Mouse (Mus musculus) MEL (cell line): ENCODE results near the gene Ttc29. TPM values are rescaled to one million over a fixed set of nuclear protein-coding genes. Genes with fewer than 3 reads are reported as not detected.

Experiments
- DNase-seq: peaks from one replicate; pipeline ENCODE4 v3.0.0; 2011; ENCODE audit warnings: low read depth, low spot score
- H3K27ac ChIP-seq: 2 replicates; pipeline ENCODE4 v1.5.1; 2012; ENCODE audit warnings: low read depth, mild to moderate bottlenecking, control low read depth, low read length, moderate library complexity; ENCODE audit not compliant: control insufficient read depth
- H3K27me3 ChIP-seq, 2 experiments: fragments of 150-350 bp in 1 of 2; sonication (generic) in 1 of 2; 2 replicates each; pipeline ENCODE4 v1.6.1; 2012; ENCODE audit warnings: low read length in 2 of 2, mild to moderate bottlenecking in 2 of 2, improper control_type of control experiment in 1 of 2, moderate library complexity in 1 of 2; ENCODE audit not compliant: insufficient read depth in 2 of 2, control insufficient read depth in 1 of 2
- H3K36me3 ChIP-seq, 2 experiments: 2 replicates each; pipeline ENCODE4 v1.6.1; 2012 to 2014; ENCODE audit warnings: low read length in 2 of 2, improper control_type of control experiment in 1 of 2, inconsistent platforms in 1 of 2, mild to moderate bottlenecking in 1 of 2; ENCODE audit not compliant: insufficient read depth in 2 of 2, control insufficient read depth in 1 of 2
- H3K4me1 ChIP-seq, 2 experiments: fragments of 150-350 bp in 1 of 2; sonication (generic) in 1 of 2; 2 replicates each; pipeline ENCODE4 v1.6.1; 2012; ENCODE audit warnings: low read length in 2 of 2, improper control_type of control experiment in 1 of 2, mild to moderate bottlenecking in 1 of 2; ENCODE audit not compliant: insufficient read depth in 2 of 2, control insufficient read depth in 1 of 2
- H3K4me3 ChIP-seq, 2 experiments: fragments of 150-350 bp in 1 of 2; sonication (generic) in 1 of 2; 2 replicates each; pipeline ENCODE4 v1.5.1; 2012; ENCODE audit warnings: low read depth in 2 of 2, low read length in 2 of 2, mild to moderate bottlenecking in 2 of 2, moderate library complexity in 2 of 2, control low read depth in 1 of 2, improper control_type of control experiment in 1 of 2; ENCODE audit not compliant: control insufficient read depth in 1 of 2, insufficient read depth in 1 of 2
- H3K79me2 ChIP-seq: 2 replicates; pipeline ENCODE4 v1.6.1; 2012; ENCODE audit warnings: mild to moderate bottlenecking, low read length, moderate library complexity; ENCODE audit not compliant: control insufficient read depth, poor library complexity, insufficient read depth
- H3K9ac ChIP-seq: 2 replicates; pipeline ENCODE4 v1.6.1; 2012; ENCODE audit warnings: low read depth, mild to moderate bottlenecking, control low read depth, low read length, moderate library complexity; ENCODE audit not compliant: control insufficient read depth, poor library complexity, severe bottlenecking
- H3K9me3 ChIP-seq: fragments of 150-350 bp; sonication (generic); replicated peaks from 2 replicates; pipeline ENCODE4 v1.6.1; 2012; ENCODE audit warnings: mild to moderate bottlenecking, low read length, improper control_type of control experiment, moderate library complexity; ENCODE audit not compliant: insufficient read depth
- CHD1 ChIP-seq: IDR thresholded peaks from 2 replicates; pipeline ENCODE4 v1.6.1; 2012; ENCODE audit warnings: low read depth, mild to moderate bottlenecking, inconsistent platforms, low read length, improper control_type of control experiment
- CTCF ChIP-seq, 3 experiments: IDR thresholded peaks in 2 of 3; conservative IDR thresholded peaks in 1 of 3; 2 replicates each; pipeline ENCODE4 v1.5.1; 2011 to 2012; ENCODE audit warnings: low read length in 3 of 3, low read depth in 2 of 3, mild to moderate bottlenecking in 2 of 3, improper control_type of control experiment in 1 of 3, inconsistent platforms in 1 of 3, mixed read lengths in 1 of 3, moderate library complexity in 1 of 3; ENCODE audit not compliant: control insufficient read depth in 1 of 3, insufficient read depth in 1 of 3, poor library complexity in 1 of 3, severe bottlenecking in 1 of 3
- E2F4 ChIP-seq: IDR thresholded peaks from 2 replicates; pipeline ENCODE4 v1.6.1; 2011; ENCODE audit warnings: low read depth, low read length, improper control_type of control experiment, borderline replicate concordance
- ELF1 ChIP-seq: IDR thresholded peaks from 2 replicates; pipeline ENCODE4 v1.6.1; 2014; ENCODE audit warnings: low read depth, mild to moderate bottlenecking, inconsistent platforms, low read length, improper control_type of control experiment, moderate library complexity
- EP300 ChIP-seq, 2 experiments: IDR thresholded peaks; 2 replicates each; pipeline ENCODE4 v1.6.1; 2011; ENCODE audit warnings: improper control_type of control experiment in 2 of 2, low read length in 2 of 2, low read depth in 1 of 2, mild to moderate bottlenecking in 1 of 2
- GATA1 ChIP-seq: IDR thresholded peaks from 2 replicates; pipeline ENCODE4 v1.6.1; 2011; ENCODE audit warnings: low read depth, low read length, improper control_type of control experiment
- HCFC1 ChIP-seq: IDR thresholded peaks from 2 replicates; pipeline ENCODE4 v1.6.1; 2012; ENCODE audit warnings: low read depth, mild to moderate bottlenecking, inconsistent platforms, low read length, improper control_type of control experiment, moderate library complexity
- MAFK ChIP-seq: IDR thresholded peaks from 2 replicates; pipeline ENCODE4 v1.6.1; 2011; ENCODE audit warnings: low read depth, mild to moderate bottlenecking, low read length, improper control_type of control experiment, borderline replicate concordance
- MEF2A ChIP-seq: IDR thresholded peaks from 2 replicates; pipeline ENCODE4 v1.6.1; 2014; ENCODE audit warnings: low read depth, mild to moderate bottlenecking, inconsistent platforms, low read length, improper control_type of control experiment; ENCODE audit not compliant: poor library complexity, insufficient replicate concordance, severe bottlenecking; ENCODE audit errors: extremely low read depth
- MXI1 ChIP-seq: IDR thresholded peaks from 2 replicates; pipeline ENCODE4 v1.6.1; 2011; ENCODE audit warnings: mild to moderate bottlenecking, low read depth, low read length, improper control_type of control experiment
- NRF1 ChIP-seq: IDR thresholded peaks from 2 replicates; pipeline ENCODE4 v1.6.1; 2014; ENCODE audit warnings: low read depth, mild to moderate bottlenecking, inconsistent platforms, low read length, improper control_type of control experiment, moderate library complexity; ENCODE audit not compliant: poor library complexity, insufficient read depth, severe bottlenecking
- POLR2AphosphoS2 ChIP-seq: IDR thresholded peaks from 2 replicates; pipeline ENCODE4 v1.6.1; 2011; ENCODE audit warnings: low read length, improper control_type of control experiment
- POLR2AphosphoS5 ChIP-seq: IDR thresholded peaks from 2 replicates; pipeline ENCODE4 v1.6.1; 2012; ENCODE audit warnings: low read depth, borderline replicate concordance, mild to moderate bottlenecking, inconsistent platforms, low read length, moderate library complexity, mixed read lengths
- RAD21 ChIP-seq: IDR thresholded peaks from 2 replicates; pipeline ENCODE4 v1.6.1; 2011; ENCODE audit warnings: mild to moderate bottlenecking, low read depth, low read length, improper control_type of control experiment
- SMC3 ChIP-seq: IDR thresholded peaks from 2 replicates; pipeline ENCODE4 v1.6.1; 2011; ENCODE audit warnings: low read depth, low read length, improper control_type of control experiment
- TBP ChIP-seq: IDR thresholded peaks from 2 replicates; pipeline ENCODE4 v1.8.0; 2011; ENCODE audit warnings: low read depth, low read length, improper control_type of control experiment
- TCF12 ChIP-seq: IDR thresholded peaks from 2 replicates; pipeline ENCODE4 v1.6.1; 2014; ENCODE audit warnings: low read depth, mild to moderate bottlenecking, inconsistent platforms, low read length, improper control_type of control experiment, moderate library complexity
- USF1 ChIP-seq: IDR thresholded peaks from 2 replicates; pipeline ENCODE4 v1.6.1; 2014; ENCODE audit warnings: low read depth, mild to moderate bottlenecking, inconsistent platforms, low read length, improper control_type of control experiment, moderate library complexity
- USF2 ChIP-seq, 2 experiments: IDR thresholded peaks; 2 replicates each; pipeline ENCODE4 v1.6.1; 2011 to 2012; ENCODE audit warnings: improper control_type of control experiment in 2 of 2, low read length in 2 of 2, borderline replicate concordance in 1 of 2, inconsistent platforms in 1 of 2, low read depth in 1 of 2, mild to moderate bottlenecking in 1 of 2; ENCODE audit not compliant: insufficient read depth in 1 of 2
- ZC3H11A ChIP-seq: IDR thresholded peaks from 2 replicates; pipeline ENCODE4 v1.6.1; 2012; ENCODE audit warnings: low read depth, mild to moderate bottlenecking, inconsistent platforms, low read length, improper control_type of control experiment
- ZMIZ1 ChIP-seq: IDR thresholded peaks from 2 replicates; pipeline ENCODE4 v1.6.1; 2012; ENCODE audit warnings: low read depth, mild to moderate bottlenecking, inconsistent platforms, low read length, improper control_type of control experiment, moderate library complexity
- ZNF384 ChIP-seq: IDR thresholded peaks from 2 replicates; pipeline ENCODE4 v1.6.1; 2012; ENCODE audit warnings: low read depth, mild to moderate bottlenecking, inconsistent platforms, low read length, improper control_type of control experiment
- polyA plus RNA-seq, 2 experiments: library from polyadenylated mRNA; stranded (reverse) in 1 of 2; unstranded in 1 of 2; fragments of >175 nt in 1 of 2; fragments of >200 nt in 1 of 2; gene quantifications; 2 replicates each; pipeline versions ENCODE4 v1.2.1 to v1.2.4; 2012; ENCODE audit warnings: low replicate concordance in 2 of 2, low read depth in 1 of 2; ENCODE audit not compliant: insufficient read length in 2 of 2, insufficient read depth in 1 of 2, missing spikeins in 1 of 2
- total RNA-seq: library from RNA; depleted of rRNA; stranded (reverse); fragments of 300-350 nt; gene quantifications from 2 replicates; pipeline ENCODE4 v1.2.3, GENCODE M21; 2012

Ttc29 gene
- total and polyA plus RNA-seq, 3 experiments = not detected

DNA sequence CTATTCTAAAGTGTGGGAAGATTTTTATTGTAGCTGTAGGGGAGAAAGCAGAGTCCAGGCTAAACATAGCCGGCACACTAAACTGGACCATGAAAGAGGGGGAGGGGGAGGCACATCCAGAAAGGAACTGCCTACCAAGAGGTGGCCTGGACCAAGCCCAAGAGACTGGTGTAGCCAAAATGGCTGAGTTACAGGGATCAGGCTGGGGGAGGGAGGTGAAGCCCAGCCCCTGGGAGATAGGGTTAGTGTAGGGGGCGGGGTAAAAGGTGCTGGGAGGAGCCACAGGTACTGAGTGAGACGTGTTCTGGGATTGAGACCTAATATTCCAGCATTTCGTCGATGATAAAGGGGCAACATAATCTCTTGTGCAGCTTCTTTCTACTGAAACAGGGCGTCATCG, 77.2 kb downstream of the Ttc29 start:
- Histone ChIP-seq H3K27ac (no peak overlapping the region), H3K27me3 (no peaks in the 10 kb centered on the region), H3K4me1 (no peaks in the 10 kb centered on the region), H3K9me3 (no peaks in the 10 kb centered on the region), H3K4me3 (no peak overlapping the region), H3K9ac (no peak overlapping the region), H3K36me3 (no peaks in the 10 kb centered on the region), H3K79me2 (no peaks in the 10 kb centered on the region)
- no peak for DNase-seq
- TF ChIP-seq CHD1 = no peak
- no peak for TF ChIP-seq POLR2AphosphoS5
- TF ChIP-seq MAFK = no peak
- no peak for TF ChIP-seq TCF12
- TF ChIP-seq MXI1 = no peak
- no peak for TF ChIP-seq ZMIZ1
- TF ChIP-seq GATA1 = no peak
- no peak for TF ChIP-seq ZNF384
- no peak for TF ChIP-seq HCFC1
- TF ChIP-seq RAD21 = no peak
- no peak for TF ChIP-seq EP300 (IDR thresholded peaks at IDR 0.05; ENCODE audit: low read depth in 1 of 2, low read length in 2 of 2)
- no peak for TF ChIP-seq NRF1
- TF ChIP-seq USF2 (IDR thresholded peaks at IDR 0.05; ENCODE audit: borderline replicate concordance in 1 of 2, insufficient read depth in 1 of 2, low read depth in 1 of 2, low read length in 2 of 2) = no peak
- no peak for TF ChIP-seq ZC3H11A
- no peak for TF ChIP-seq ELF1
- TF ChIP-seq CTCF (IDR thresholded peaks at IDR 0.05 in 2 of 3, conservative IDR thresholded peaks at IDR 0.05 in 1 of 3; ENCODE audit: control insufficient read depth in 1 of 3, insufficient read depth in 1 of 3, low read depth in 2 of 3, low read length in 3 of 3, poor library complexity in 1 of 3, severe bottlenecking in 1 of 3) = no peak
- no peak for TF ChIP-seq E2F4
- no peak for TF ChIP-seq MEF2A
- TF ChIP-seq TBP = no peak
- TF ChIP-seq USF1 = no peak

DNA sequence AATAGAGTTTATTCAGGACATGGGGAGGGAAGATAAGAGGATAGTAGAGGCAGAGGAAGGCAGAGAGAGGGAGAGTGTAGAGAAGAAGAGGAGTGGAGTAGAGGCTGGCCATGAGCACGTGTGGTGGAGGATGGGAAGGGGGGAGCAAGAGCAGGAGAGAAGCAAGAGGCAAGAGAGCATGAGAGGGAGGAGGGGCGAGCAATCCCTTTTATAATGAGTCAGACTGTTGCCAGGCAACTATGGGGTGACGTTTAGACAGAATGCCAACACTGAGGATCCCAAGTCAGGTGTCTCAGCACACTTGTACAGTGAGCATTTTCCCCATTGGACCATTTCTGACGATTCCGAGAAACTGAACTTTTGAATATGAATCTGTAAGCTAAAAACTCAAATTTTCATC, 82.4 kb downstream of the Ttc29 start:
- Histone ChIP-seq H3K9ac (no peak overlapping the region), H3K4me1 (no peaks in the 10 kb centered on the region), H3K27me3 (no peaks in the 10 kb centered on the region), H3K27ac (no peak overlapping the region), H3K36me3 (no peaks in the 10 kb centered on the region), H3K9me3 (no peaks in the 10 kb centered on the region), H3K79me2 (no peaks in the 10 kb centered on the region), H3K4me3 (no peak overlapping the region)
- no peak for TF ChIP-seq MAFK
- no peak for TF ChIP-seq SMC3
- no peak for TF ChIP-seq ZMIZ1
- no peak for TF ChIP-seq POLR2AphosphoS2
- DNase-seq = no peak
